Mouse (Mus musculus): ENCODE data around the gene Crybb1.

- TF ChIP-seq CTCF (IDR thresholded peaks at IDR 0.05; ENCODE audit: control insufficient read depth, insufficient read depth, low read length) (no peak), POLR2A (IDR thresholded peaks at IDR 0.05; ENCODE audit: borderline replicate concordance, control insufficient read depth, low read depth, low read length) (no peak)
Measured at GRCm38 (mm10) chr5:112227898-112228239, 27.7 kb upstream of the Crybb1 start.
